In genomic region chr12:34811673-34812613, GRCm38 (mm10) we compare ENCODE assay signal across 13 mouse cellular contexts.
"Had no signal": no experiment of that assay in that cellular context is flagged by ENCODE, and none has a peak within 500 bp of the region (broad histone marks: within the 10 kb centered on the region; RNA-seq: fewer than 3 reads in every experiment).

No protein-coding gene starts in this region.

- H3K27ac ChIP-seq: kidney, embryonic 15.5 days; limb, embryonic 10.5 days; liver, embryonic 15.5 days; neural tube, embryonic 12.5 days had no signal

- H3K4me3 ChIP-seq: kidney, embryonic 15.5 days; limb, embryonic 10.5 days; liver, embryonic 15.5 days; neural tube, embryonic 12.5 days had no signal

- H3K4me1 ChIP-seq: kidney, embryonic 15.5 days; limb, embryonic 10.5 days; liver, embryonic 15.5 days; neural tube, embryonic 12.5 days had no signal

- H3K9me3 ChIP-seq: kidney, embryonic 15.5 days; limb, embryonic 10.5 days; liver, embryonic 15.5 days; neural tube, embryonic 12.5 days had no signal

- H3K9ac ChIP-seq: kidney, embryonic 15.5 days; liver, embryonic 15.5 days; neural tube, embryonic 12.5 days had no signal

- H3K27me3 ChIP-seq: kidney, embryonic 15.5 days; liver, embryonic 15.5 days; neural tube, embryonic 12.5 days had no signal

- H3K4me2 ChIP-seq: kidney, embryonic 15.5 days; liver, embryonic 11.5 days; liver, embryonic 15.5 days; neural tube, embryonic 12.5 days had no signal

- H3K36me3 ChIP-seq: kidney, embryonic 15.5 days; limb, embryonic 10.5 days; liver, embryonic 15.5 days; neural tube, embryonic 12.5 days had no signal

- DNase-seq: kidney, adult 18-20 months; kidney, postnatal 25 days; layer of hippocampus, adult 9-11 months; lung, adult 2 months; lung, postnatal 10 days; lung, postnatal 4 days; midbrain, embryonic 14.5 days; thymus, postnatal 36 days had no signal
